ENCODE assay signal across 11 mouse cellular contexts in genomic region chr9:103524600-103524999, GRCm38 (mm10). TPM values are rescaled to one million over a fixed set of nuclear protein-coding genes. Genes with fewer than 3 reads are reported as not detected.
DNase-seq lines count a peak whose midpoint lies in the region; ATAC-seq and TF ChIP-seq lines count a peak whose summit lies in the region.
"Had no signal": no experiment of that assay in that cellular context is flagged by ENCODE, and none has a peak within 500 bp of the region (broad histone marks: within the 10 kb centered on the region; RNA-seq: fewer than 3 reads in every experiment).

No protein-coding gene starts in this region.

- no peak overlapping the region for H3K4me3 ChIP-seq in heart, postnatal 0 days (ENCODE audit: low read depth, low read length)
- no peak overlapping the region for H3K4me3 ChIP-seq in heart, embryonic 10.5 days
- peak overlapping the region; percentile 14; the same call in 1 of the 2 replicates for H3K4me3 ChIP-seq in embryonic facial prominence, embryonic 10.5 days
- no peak overlapping the region for H3K4me3 ChIP-seq in hindbrain, embryonic 13.5 days
- no peak overlapping the region for H3K4me3 ChIP-seq in midbrain, postnatal 0 days (ENCODE audit: low read depth, low read length)
- H3K4me3 ChIP-seq in intestine, embryonic 15.5 days (replicated peaks), result no peak overlapping the region
- H3K4me3 ChIP-seq: embryonic facial prominence, embryonic 12.5 days had no signal

- no peak for TF ChIP-seq EP300 in heart, postnatal 0 days (IDR thresholded peaks at IDR 0.05; ENCODE audit: low read depth)

- H3K36me3 ChIP-seq in heart, postnatal 0 days (replicated peaks; ENCODE audit: control insufficient read depth, insufficient read depth, low read length), result no peaks in the 10 kb centered on the region
- peaks cover 7% of the 10 kb centered on the region; the same call in 1 of the 2 replicates for H3K36me3 ChIP-seq in heart, embryonic 10.5 days
- no peaks in the 10 kb centered on the region for H3K36me3 ChIP-seq in embryonic facial prominence, embryonic 10.5 days (replicated peaks)
- H3K36me3 ChIP-seq in hindbrain, embryonic 13.5 days, result no peaks in the 10 kb centered on the region
- no peaks in the 10 kb centered on the region for H3K36me3 ChIP-seq in midbrain, postnatal 0 days (ENCODE audit: insufficient read depth, low read length)
- H3K36me3 ChIP-seq in intestine, embryonic 15.5 days, result no peaks in the 10 kb centered on the region
- H3K36me3 ChIP-seq: embryonic facial prominence, embryonic 12.5 days had no signal

- H3K4me1 ChIP-seq in heart, postnatal 0 days (ENCODE audit: control insufficient read depth, insufficient read depth), result 0 out of 2 replicates have a peak, but pooled peaks cover 6% of the 10 kb centered on the region
- H3K4me1 ChIP-seq in heart, embryonic 10.5 days, result peaks cover 32% of the 10 kb centered on the region
- H3K4me1 ChIP-seq in embryonic facial prominence, embryonic 10.5 days, result peaks cover 38% of the 10 kb centered on the region
- H3K4me1 ChIP-seq in hindbrain, embryonic 13.5 days (replicated peaks), result peaks cover 36% of the 10 kb centered on the region
- H3K4me1 ChIP-seq in midbrain, postnatal 0 days (ENCODE audit: insufficient read depth, low read length), result peaks cover 18% of the 10 kb centered on the region; the same call in 1 of the 2 replicates
- no peaks in the 10 kb centered on the region; the same call in 1 of the 2 replicates for H3K4me1 ChIP-seq in intestine, embryonic 15.5 days (replicated peaks)

- peak; percentile 8; the same call in 1 of the 2 replicates for TF ChIP-seq CTCF in heart, postnatal 0 days (IDR thresholded peaks at IDR 0.05; ENCODE audit: low read depth)
- peak; percentile 13; the same call in 1 of the 2 replicates for TF ChIP-seq CTCF in midbrain, postnatal 0 days (IDR thresholded peaks at IDR 0.05)

- H3K27me3 ChIP-seq in heart, postnatal 0 days (ENCODE audit: control insufficient read depth, insufficient read depth, low read length), result no peaks in the 10 kb centered on the region
- H3K27me3 ChIP-seq in heart, embryonic 10.5 days (ENCODE audit: insufficient read depth, poor library complexity, severe bottlenecking), result no peaks in the 10 kb centered on the region
- H3K27me3 ChIP-seq in embryonic facial prominence, embryonic 10.5 days (replicated peaks; ENCODE audit: low read depth, poor library complexity, severe bottlenecking), result no peaks in the 10 kb centered on the region; the same call in 1 of the 2 replicates
- 0 out of 2 replicates have a peak, but pooled peaks cover 4% of the 10 kb centered on the region for H3K27me3 ChIP-seq in hindbrain, embryonic 13.5 days
- no peaks in the 10 kb centered on the region for H3K27me3 ChIP-seq in midbrain, postnatal 0 days (ENCODE audit: insufficient read depth, low read length)
- no peaks in the 10 kb centered on the region for H3K27me3 ChIP-seq in intestine, embryonic 15.5 days (replicated peaks)
- H3K27me3 ChIP-seq: embryonic facial prominence, embryonic 12.5 days had no signal

- H3K9me3 ChIP-seq in heart, postnatal 0 days (replicated peaks; ENCODE audit: control insufficient read depth, low read length), result no peaks in the 10 kb centered on the region
- no peaks in the 10 kb centered on the region for H3K9me3 ChIP-seq in heart, embryonic 10.5 days
- H3K9me3 ChIP-seq in embryonic facial prominence, embryonic 10.5 days, result no peaks in the 10 kb centered on the region
- no peaks in the 10 kb centered on the region for H3K9me3 ChIP-seq in hindbrain, embryonic 13.5 days
- H3K9me3 ChIP-seq in midbrain, postnatal 0 days (ENCODE audit: low read length), result no peaks in the 10 kb centered on the region
- H3K9me3 ChIP-seq in intestine, embryonic 15.5 days, result no peaks in the 10 kb centered on the region
- H3K9me3 ChIP-seq: embryonic facial prominence, embryonic 12.5 days had no signal

- no peak overlapping the region for H3K9ac ChIP-seq in heart, postnatal 0 days (replicated peaks; ENCODE audit: low read depth, low read length)
- H3K9ac ChIP-seq in hindbrain, embryonic 13.5 days, result no peak overlapping the region
- no peak overlapping the region for H3K9ac ChIP-seq in midbrain, postnatal 0 days (replicated peaks; ENCODE audit: low read length, poor library complexity, severe bottlenecking)
- H3K9ac ChIP-seq in intestine, embryonic 15.5 days, result no peak overlapping the region
- H3K9ac ChIP-seq: embryonic facial prominence, embryonic 12.5 days; liver, embryonic 14.5 days had no signal

- no peak for DNase-seq in heart, postnatal 0 days (ENCODE audit: low spot score)
- no peak for DNase-seq in heart, embryonic 10.5 days (ENCODE audit: low spot score)
- peak; percentile 56 for DNase-seq in embryonic facial prominence, embryonic 10.5 days (ENCODE audit: low spot score)
- DNase-seq in midbrain, postnatal 0 days (ENCODE audit: low spot score), result no peak
- DNase-seq in adrenal gland, postnatal 36 days, result no peak
- DNase-seq in right cerebral cortex, postnatal 14 days, result no peak
- DNase-seq: heart, adult 18-20 months had no signal

- no peak overlapping the region for H3K27ac ChIP-seq in heart, postnatal 0 days (ENCODE audit: low read depth)
- H3K27ac ChIP-seq in heart, embryonic 10.5 days, result no peak overlapping the region
- 0 out of 2 replicates have a peak overlapping the region, but pooled peaks have one; percentile 16 for H3K27ac ChIP-seq in embryonic facial prominence, embryonic 10.5 days (replicated peaks)
- H3K27ac ChIP-seq in hindbrain, embryonic 13.5 days, result no peak overlapping the region; the same call in 1 of the 2 replicates
- H3K27ac ChIP-seq in midbrain, postnatal 0 days (ENCODE audit: low read depth, low read length), result no peak overlapping the region
- H3K27ac ChIP-seq in intestine, embryonic 15.5 days, result no peak overlapping the region
- H3K27ac ChIP-seq: embryonic facial prominence, embryonic 12.5 days; liver, embryonic 14.5 days had no signal

- ATAC-seq in heart, postnatal 0 days (ENCODE audit: insufficient read depth, low read depth), result no peak
- ATAC-seq in hindbrain, embryonic 13.5 days (ENCODE audit: low FRiP score), result peak; percentile 65; the same call in 1 of the 2 replicates
- ATAC-seq in midbrain, postnatal 0 days (ENCODE audit: low FRiP score), result peak; percentile 65; the same call in 1 of the 2 replicates
- ATAC-seq in intestine, embryonic 15.5 days, result no peak

- no peak overlapping the region for H3K4me2 ChIP-seq in heart, postnatal 0 days (ENCODE audit: low read depth, low read length)
- 0 out of 2 replicates have a peak overlapping the region, but pooled peaks have one; percentile 16 for H3K4me2 ChIP-seq in hindbrain, embryonic 13.5 days
- no peak overlapping the region for H3K4me2 ChIP-seq in midbrain, postnatal 0 days (ENCODE audit: low read depth, low read length, poor library complexity, severe bottlenecking)
- H3K4me2 ChIP-seq in intestine, embryonic 15.5 days (replicated peaks), result no peak overlapping the region
- H3K4me2 ChIP-seq: embryonic facial prominence, embryonic 12.5 days had no signal

- 53% methylated on average over 5 of the region's 5 CpGs for WGBS in heart, postnatal 0 days
- 40% methylated on average over 5 of the region's 5 CpGs for WGBS in heart, embryonic 10.5 days
- WGBS in embryonic facial prominence, embryonic 10.5 days, result 17% methylated on average over 5 of the region's 5 CpGs
- 14% methylated on average over 5 of the region's 5 CpGs for WGBS in hindbrain, embryonic 13.5 days
- WGBS in midbrain, postnatal 0 days, result 15% methylated on average over 5 of the region's 5 CpGs
- WGBS in intestine, embryonic 15.5 days, result 51% methylated on average over 5 of the region's 5 CpGs

RNA-seq across cellular contexts. Expression of gene Bfsp2, which starts 44.4 kb away (rescaled TPM):
- total RNA-seq in heart, postnatal 0 days (2014; rRNA removed; ENCODE audit: low replicate concordance), result not detected in 2 replicates
- 1.7 and 2.3 TPM in 2 replicates for polyA plus RNA-seq in heart, postnatal 0 days (2015; fragmentation: Nextera tagmentation; extraction: Ambion mirVana)
- polyA plus RNA-seq in heart, embryonic 10.5 days (2016; fragmentation: Nextera tagmentation; extraction: Ambion mirVana), result 0.39 and 0.74 TPM in 2 replicates
- 0.75 and 1.3 TPM in 2 replicates for polyA plus RNA-seq in embryonic facial prominence, embryonic 10.5 days (2016; fragmentation: Nextera tagmentation; extraction: Ambion mirVana)
- 3.1 and 4.5 TPM in 2 replicates for polyA plus RNA-seq in hindbrain, embryonic 13.5 days (2015; fragmentation: Nextera tagmentation; extraction: Ambion mirVana)
- 1.2 and 1.8 TPM in 2 replicates for total RNA-seq in midbrain, postnatal 0 days (2014; rRNA removed)
- polyA plus RNA-seq in midbrain, postnatal 0 days (2015; fragmentation: Nextera tagmentation; extraction: Ambion mirVana), result 3.0 and 3.3 TPM in 2 replicates
- not detected for total RNA-seq in adrenal gland, postnatal 36 days (2021)
- 0.19 and 0.76 TPM in 2 replicates for polyA plus RNA-seq in intestine, embryonic 15.5 days (2015; fragmentation: Nextera tagmentation; extraction: Ambion mirVana)

Comparison
In these comparisons a context has a peak if more than half of its experiments do, and no peak if none do; other contexts are left out.
1. ATAC-seq: peak in hindbrain, embryonic 13.5 days (single experiment) and midbrain, postnatal 0 days (single experiment); none in heart, postnatal 0 days (single experiment) and intestine, embryonic 15.5 days (single experiment).